8 mouse cellular contexts compared by ENCODE assay signal in the genomic region with DNA sequence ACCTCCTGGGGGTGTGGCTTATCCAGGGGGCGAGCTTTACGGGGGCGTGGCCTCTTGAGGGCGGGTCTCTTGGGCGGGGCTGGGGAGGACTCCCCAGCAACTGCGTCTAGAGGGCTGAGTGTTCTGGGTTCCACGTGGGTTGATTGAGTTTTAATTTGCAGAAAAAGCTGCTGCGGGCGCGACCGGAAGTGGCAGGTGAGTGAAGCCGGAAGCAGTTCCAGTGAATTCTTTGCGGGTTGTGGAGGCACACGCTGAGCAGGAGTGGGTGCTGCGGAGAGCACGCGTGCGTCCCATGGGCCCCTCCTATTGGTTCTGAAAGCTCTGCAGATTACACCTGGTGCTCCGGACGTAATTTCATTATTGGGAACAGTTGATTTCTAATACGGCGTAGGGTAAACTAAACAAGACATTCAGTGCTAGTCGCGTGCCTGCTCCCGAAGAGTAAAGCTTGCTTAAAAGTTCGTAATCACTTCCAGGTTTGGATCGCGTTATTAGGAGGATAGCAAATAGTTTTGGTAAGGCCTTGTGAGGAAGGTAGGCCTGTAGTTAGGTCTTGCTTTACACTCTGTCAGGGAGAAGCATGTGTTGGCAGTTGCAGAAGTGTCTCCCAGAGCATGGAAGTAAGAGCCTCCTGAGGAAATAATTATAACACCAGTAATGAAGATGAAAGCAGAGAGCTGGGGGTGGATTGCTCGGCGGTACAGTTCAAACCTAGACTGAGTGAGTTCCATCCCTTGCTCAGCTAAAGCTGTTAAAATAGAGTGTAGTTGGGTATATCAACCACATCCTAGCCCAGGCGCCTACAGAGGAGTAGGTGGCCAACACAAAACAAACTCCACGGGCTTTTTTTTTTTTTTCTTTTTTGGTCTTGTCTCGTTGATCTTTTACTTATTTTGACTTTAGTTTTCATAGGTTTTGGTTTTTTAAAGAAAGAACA. TPM values are rescaled to one million over a fixed set of nuclear protein-coding genes. Genes with fewer than 3 reads are reported as not detected.
DNase-seq lines count a peak whose midpoint lies in the region; ATAC-seq and TF ChIP-seq lines count a peak whose summit lies in the region.

No protein-coding gene starts in this region.

- DNase-seq in ES-CJ7 (ENCODE audit: low read depth, low spot score) = peak; percentile 95
- DNase-seq in c-Kit-positive CD71-positive TER-119-positive erythroid progenitor cells, embryonic 14.5 days (ENCODE audit: low spot score) = peak; percentile 80
- DNase-seq in forebrain, embryonic 11.5 days (ENCODE audit: low spot score) = peak; percentile 87
- peak; percentile 90 for DNase-seq in kidney, postnatal 36 days
- DNase-seq in stomach, postnatal 0 days (ENCODE audit: low spot score) = peak; percentile 90

- no peak for TF ChIP-seq EP300 in stomach, postnatal 0 days (optimal IDR thresholded peaks at IDR 0.05)

- H3K4me3 ChIP-seq in forebrain, embryonic 11.5 days (ENCODE audit: low read depth, low read length) = peak overlapping the region; percentile 45
- peak overlapping the region; percentile 78 for H3K4me3 ChIP-seq in heart, embryonic 16.5 days (ENCODE audit: low read length)
- H3K4me3 ChIP-seq in liver, embryonic 15.5 days (replicated peaks) = peak overlapping the region; percentile 70
- peak overlapping the region; percentile 50 for H3K4me3 ChIP-seq in neural tube, embryonic 12.5 days
- peak overlapping the region; percentile 52 for H3K4me3 ChIP-seq in stomach, postnatal 0 days (ENCODE audit: low read depth, low read length)

- TF ChIP-seq CTCF in stomach, postnatal 0 days (IDR thresholded peaks at IDR 0.05; ENCODE audit: low read depth) = 0 out of 2 replicates have a peak, but pooled peaks have one; percentile 4

- no peaks in the 10 kb centered on the region; the same call in 1 of the 2 replicates for H3K27me3 ChIP-seq in forebrain, embryonic 11.5 days (ENCODE audit: control insufficient read depth, insufficient read depth, low read length)
- no peaks in the 10 kb centered on the region for H3K27me3 ChIP-seq in heart, embryonic 16.5 days (ENCODE audit: control insufficient read depth, insufficient read depth, low read length)
- no peaks in the 10 kb centered on the region for H3K27me3 ChIP-seq in liver, embryonic 15.5 days
- peaks cover 3% of the 10 kb centered on the region; the same call in 1 of the 2 replicates for H3K27me3 ChIP-seq in neural tube, embryonic 12.5 days (replicated peaks)
- no peaks in the 10 kb centered on the region for H3K27me3 ChIP-seq in stomach, postnatal 0 days (ENCODE audit: control insufficient read depth, insufficient read depth, low read length)

- H3K4me1 ChIP-seq in forebrain, embryonic 11.5 days (replicated peaks; ENCODE audit: control insufficient read depth, insufficient read depth, low read length) = no peaks in the 10 kb centered on the region
- peaks cover 12% of the 10 kb centered on the region for H3K4me1 ChIP-seq in heart, embryonic 16.5 days (ENCODE audit: control insufficient read depth, insufficient read depth, low read length)
- H3K4me1 ChIP-seq in liver, embryonic 15.5 days (replicated peaks) = peaks cover 38% of the 10 kb centered on the region
- H3K4me1 ChIP-seq in neural tube, embryonic 12.5 days = no peaks in the 10 kb centered on the region
- H3K4me1 ChIP-seq in stomach, postnatal 0 days (replicated peaks; ENCODE audit: control insufficient read depth, insufficient read depth) = no peaks in the 10 kb centered on the region

- peaks cover 7% of the 10 kb centered on the region; the same call in 1 of the 2 replicates for H3K9me3 ChIP-seq in forebrain, embryonic 11.5 days (ENCODE audit: control insufficient read depth, low read length)
- H3K9me3 ChIP-seq in heart, embryonic 16.5 days (replicated peaks; ENCODE audit: control insufficient read depth, low read length) = peaks cover 4% of the 10 kb centered on the region
- no peaks in the 10 kb centered on the region for H3K9me3 ChIP-seq in liver, embryonic 15.5 days (replicated peaks)
- peaks cover 7% of the 10 kb centered on the region; the same call in 1 of the 2 replicates for H3K9me3 ChIP-seq in neural tube, embryonic 12.5 days
- H3K9me3 ChIP-seq in stomach, postnatal 0 days (ENCODE audit: control insufficient read depth, low read length) = no peaks in the 10 kb centered on the region

- peak overlapping the region; percentile 61 for H3K4me2 ChIP-seq in forebrain, embryonic 11.5 days (ENCODE audit: low read depth, low read length, severe bottlenecking)
- peak overlapping the region; percentile 75 for H3K4me2 ChIP-seq in heart, embryonic 16.5 days (ENCODE audit: low read depth, low read length)
- peak overlapping the region; percentile 89 for H3K4me2 ChIP-seq in liver, embryonic 15.5 days
- peak overlapping the region; percentile 73 for H3K4me2 ChIP-seq in neural tube, embryonic 12.5 days (replicated peaks)
- H3K4me2 ChIP-seq in stomach, postnatal 0 days (replicated peaks; ENCODE audit: low read depth) = peak overlapping the region; percentile 64

- H3K9ac ChIP-seq in forebrain, embryonic 11.5 days (ENCODE audit: low read length) = peak overlapping the region; percentile 55
- peak overlapping the region; percentile 67 for H3K9ac ChIP-seq in heart, embryonic 16.5 days (ENCODE audit: low read length)
- H3K9ac ChIP-seq in liver, embryonic 15.5 days = peak overlapping the region; percentile 55
- H3K9ac ChIP-seq in neural tube, embryonic 12.5 days = peak overlapping the region; percentile 40
- H3K9ac ChIP-seq in stomach, postnatal 0 days (ENCODE audit: low read length) = peak overlapping the region; percentile 49

- ATAC-seq in forebrain, embryonic 11.5 days (replicated peaks; ENCODE audit: low FRiP score) = peak; percentile 88
- peak; percentile 91 for ATAC-seq in heart, embryonic 16.5 days (replicated peaks; ENCODE audit: extremely low read depth, insufficient read depth, low FRiP score)
- ATAC-seq in liver, embryonic 15.5 days (ENCODE audit: insufficient read depth) = peak; percentile 84
- ATAC-seq in neural tube, embryonic 12.5 days (ENCODE audit: low FRiP score, low read depth) = peak; percentile 89
- peak; percentile 90 for ATAC-seq in stomach, postnatal 0 days (ENCODE audit: low FRiP score, low TSS enrichment)

- H3K36me3 ChIP-seq in forebrain, embryonic 11.5 days (ENCODE audit: control insufficient read depth, insufficient read depth, low read length) = peaks cover 8% of the 10 kb centered on the region; the same call in 1 of the 2 replicates
- peaks cover 20% of the 10 kb centered on the region for H3K36me3 ChIP-seq in heart, embryonic 16.5 days (ENCODE audit: control insufficient read depth, insufficient read depth)
- peaks cover 28% of the 10 kb centered on the region for H3K36me3 ChIP-seq in liver, embryonic 15.5 days (replicated peaks)
- H3K36me3 ChIP-seq in neural tube, embryonic 12.5 days = peaks cover 24% of the 10 kb centered on the region
- H3K36me3 ChIP-seq in stomach, postnatal 0 days (ENCODE audit: control insufficient read depth, insufficient read depth, low read length) = peaks cover 9% of the 10 kb centered on the region

- 6% methylated on average over 33 of the region's 33 CpGs for WGBS in forebrain, embryonic 11.5 days
- 5% methylated on average over 33 of the region's 33 CpGs for WGBS in heart, embryonic 16.5 days
- WGBS in liver, embryonic 15.5 days (ENCODE audit: insufficient replicate concordance) = 3% methylated on average over 33 of the region's 33 CpGs
- WGBS in neural tube, embryonic 12.5 days = 6% methylated on average over 33 of the region's 33 CpGs
- 5% methylated on average over 33 of the region's 33 CpGs for WGBS in stomach, postnatal 0 days

- H3K27ac ChIP-seq in forebrain, embryonic 11.5 days (ENCODE audit: low read depth, low read length) = 0 out of 2 replicates have a peak overlapping the region, but pooled peaks have one; percentile 12
- peak overlapping the region; percentile 78 for H3K27ac ChIP-seq in heart, embryonic 16.5 days (ENCODE audit: low read length)
- peak overlapping the region; percentile 73 for H3K27ac ChIP-seq in liver, embryonic 15.5 days (replicated peaks)
- no peak overlapping the region; the same call in 1 of the 2 replicates for H3K27ac ChIP-seq in neural tube, embryonic 12.5 days
- peak overlapping the region; percentile 86 for H3K27ac ChIP-seq in stomach, postnatal 0 days (replicated peaks)

RNA-seq across cellular contexts. Expression of gene Lipt1, which starts 0.9 kb away (rescaled TPM):
- 8.6 and 9.1 TPM in 2 replicates for polyA plus RNA-seq in forebrain, embryonic 11.5 days (2014; fragmentation: Nextera tagmentation; extraction: Ambion mirVana)
- 9.8 and 10.6 TPM in 2 replicates for polyA plus RNA-seq in heart, embryonic 16.5 days (2015; fragmentation: Nextera tagmentation; extraction: Ambion mirVana)
- 4.0 and 4.4 TPM in 2 replicates for polyA plus RNA-seq in liver, embryonic 15.5 days (2015; fragmentation: Nextera tagmentation; extraction: Ambion mirVana)
- 7.1 and 7.9 TPM in 2 replicates for polyA plus RNA-seq in neural tube, embryonic 12.5 days (2016; fragmentation: Nextera tagmentation; extraction: Ambion mirVana)
- 6.6 and 7.1 TPM in 2 replicates for polyA plus RNA-seq in stomach, postnatal 0 days (2015; fragmentation: Nextera tagmentation; extraction: Ambion mirVana)

RNA-seq across cellular contexts. Expression of gene Tsga10, which starts 6.2 kb away (rescaled TPM):
- polyA plus RNA-seq in forebrain, embryonic 11.5 days (2014; fragmentation: Nextera tagmentation; extraction: Ambion mirVana) = 14.0 and 14.2 TPM in 2 replicates
- 4.4 and 4.9 TPM in 2 replicates for polyA plus RNA-seq in heart, embryonic 16.5 days (2015; fragmentation: Nextera tagmentation; extraction: Ambion mirVana)
- polyA plus RNA-seq in liver, embryonic 15.5 days (2015; fragmentation: Nextera tagmentation; extraction: Ambion mirVana) = 1.2 and 1.3 TPM in 2 replicates
- polyA plus RNA-seq in neural tube, embryonic 12.5 days (2016; fragmentation: Nextera tagmentation; extraction: Ambion mirVana) = 18.1 and 19.3 TPM in 2 replicates
- polyA plus RNA-seq in stomach, postnatal 0 days (2015; fragmentation: Nextera tagmentation; extraction: Ambion mirVana) = 2.1 and 2.2 TPM in 2 replicates

RNA-seq across cellular contexts. Expression of gene Mitd1, which starts 17.8 kb away (rescaled TPM):
- polyA plus RNA-seq in forebrain, embryonic 11.5 days (2014; fragmentation: Nextera tagmentation; extraction: Ambion mirVana) = 24.7 and 28.7 TPM in 2 replicates
- 11.1 and 13.5 TPM in 2 replicates for polyA plus RNA-seq in heart, embryonic 16.5 days (2015; fragmentation: Nextera tagmentation; extraction: Ambion mirVana)
- polyA plus RNA-seq in liver, embryonic 15.5 days (2015; fragmentation: Nextera tagmentation; extraction: Ambion mirVana) = 9.7 and 12.6 TPM in 2 replicates
- polyA plus RNA-seq in neural tube, embryonic 12.5 days (2016; fragmentation: Nextera tagmentation; extraction: Ambion mirVana) = 18.4 and 20.3 TPM in 2 replicates
- polyA plus RNA-seq in stomach, postnatal 0 days (2015; fragmentation: Nextera tagmentation; extraction: Ambion mirVana) = 21.5 and 22.7 TPM in 2 replicates

RNA-seq across cellular contexts. Expression of gene Mrpl30, which starts 17.9 kb away (rescaled TPM):
- polyA plus RNA-seq in forebrain, embryonic 11.5 days (2014; fragmentation: Nextera tagmentation; extraction: Ambion mirVana) = 210 and 234 TPM in 2 replicates
- 294 TPM in 2 replicates for polyA plus RNA-seq in heart, embryonic 16.5 days (2015; fragmentation: Nextera tagmentation; extraction: Ambion mirVana)
- 117 and 139 TPM in 2 replicates for polyA plus RNA-seq in liver, embryonic 15.5 days (2015; fragmentation: Nextera tagmentation; extraction: Ambion mirVana)
- polyA plus RNA-seq in neural tube, embryonic 12.5 days (2016; fragmentation: Nextera tagmentation; extraction: Ambion mirVana) = 217 and 221 TPM in 2 replicates
- 235 and 236 TPM in 2 replicates for polyA plus RNA-seq in stomach, postnatal 0 days (2015; fragmentation: Nextera tagmentation; extraction: Ambion mirVana)

RNA-seq across cellular contexts. Expression of gene Lyg2, which starts 43.9 kb away (rescaled TPM):
- not detected in 2 replicates for polyA plus RNA-seq in forebrain, embryonic 11.5 days (2014; fragmentation: Nextera tagmentation; extraction: Ambion mirVana)
- polyA plus RNA-seq in heart, embryonic 16.5 days (2015; fragmentation: Nextera tagmentation; extraction: Ambion mirVana) = not detected in 2 replicates
- polyA plus RNA-seq in liver, embryonic 15.5 days (2015; fragmentation: Nextera tagmentation; extraction: Ambion mirVana) = not detected in 2 replicates
- polyA plus RNA-seq in neural tube, embryonic 12.5 days (2016; fragmentation: Nextera tagmentation; extraction: Ambion mirVana) = not detected in 2 replicates
- not detected in 2 replicates for polyA plus RNA-seq in stomach, postnatal 0 days (2015; fragmentation: Nextera tagmentation; extraction: Ambion mirVana)
